Mouse (Mus musculus) heart, postnatal 0 days (tissue): Measurements from ENCODE around the gene Zfp174. TPM values are rescaled to one million over a fixed set of nuclear protein-coding genes. Genes with fewer than 3 reads are reported as not detected.
"Not testable (repeated sequence)": the region's sequence is repeated elsewhere in the genome, so short reads cannot be mapped to it uniquely, and the experiment has no call there.

Experiments used
- ATAC-seq: fragments of 200-750 bp; cut with Nextera tagmentation; 2 replicates; pipeline ENCODE4 v1.8.0; 2017; ENCODE audit warnings: low read depth, moderate number of reproducible peaks, moderate library complexity; ENCODE audit not compliant: insufficient read depth
- DNase-seq: peaks from one replicate; pipeline ENCODE4 v3.0.0-alpha.2; 2016; ENCODE audit warnings: low spot score
- H3K27ac ChIP-seq: fragments of 300-500 bp; sonication (generic); 2 replicates; pipeline ENCODE4 v1.5.1; 2014; ENCODE audit warnings: low read depth, mild to moderate bottlenecking
- H3K27me3 ChIP-seq: fragments of 300-500 bp; sonication (generic); 2 replicates; pipeline ENCODE4 v1.6.1; 2014; ENCODE audit warnings: low read length, mixed read lengths; ENCODE audit not compliant: control insufficient read depth, insufficient read depth
- H3K36me3 ChIP-seq: fragments of 300-500 bp; sonication (generic); replicated peaks from 2 replicates; pipeline ENCODE4 v1.6.1; 2014; ENCODE audit warnings: low read length, mixed read lengths; ENCODE audit not compliant: control insufficient read depth, insufficient read depth
- H3K4me1 ChIP-seq: fragments of 300-500 bp; sonication (generic); 2 replicates; pipeline ENCODE4 v1.6.1; 2014; ENCODE audit warnings: antibody characterized with exemption; ENCODE audit not compliant: control insufficient read depth, insufficient read depth
- H3K4me2 ChIP-seq: fragments of 300-500 bp; sonication (generic); 2 replicates; pipeline ENCODE4 v1.6.1; 2014; ENCODE audit warnings: low read depth, mild to moderate bottlenecking, low read length, moderate library complexity
- H3K4me3 ChIP-seq: fragments of 300-500 bp; sonication (generic); 2 replicates; pipeline ENCODE4 v1.5.1; 2014; ENCODE audit warnings: low read depth, low read length
- H3K9ac ChIP-seq: fragments of 300-500 bp; sonication (generic); replicated peaks from 2 replicates; pipeline ENCODE4 v1.6.1; 2014; ENCODE audit warnings: low read depth, low read length, mixed read lengths
- H3K9me3 ChIP-seq: fragments of 300-500 bp; sonication (generic); replicated peaks from 2 replicates; pipeline ENCODE4 v1.6.1; 2016; ENCODE audit warnings: low read length; ENCODE audit not compliant: control insufficient read depth
- CTCF ChIP-seq: IDR thresholded peaks from 2 replicates; pipeline ENCODE4 v1.5.1; 2016; ENCODE audit warnings: antibody characterized with exemption, control low read depth, low read depth
- EP300 ChIP-seq: IDR thresholded peaks from 2 replicates; pipeline ENCODE4 v1.6.1; 2016; ENCODE audit warnings: antibody characterized with exemption, low read depth
- WGBS: fragments of 180-500 bp; shearing (Covaris S2); extraction: QIAGEN DNeasy Blood & Tissue Kit; methylation state at CpG from one replicate; pipeline ENCODE4 v1.1.7; 2014; 5-methylcytosine and 5-hydroxymethylcytosine counted together
- polyA plus RNA-seq: library from polyadenylated mRNA; unstranded; fragments of >200 nt; fragmentation: Nextera tagmentation; extraction: Ambion mirVana; gene quantifications from 2 replicates; pipeline ENCODE4 v1.2.1, GENCODE M21; 2015
- total RNA-seq: library from RNA; depleted of rRNA; stranded (reverse); fragments of >200 nt; gene quantifications from 2 replicates; pipeline ENCODE4 v1.2.3, GENCODE M21; 2014; ENCODE audit warnings: low replicate concordance; rRNA removed

The Zfp174 gene
- total RNA-seq: 0.69 and 0.93 TPM in 2 replicates
- polyA plus RNA-seq: 0.71 and 0.72 TPM in 2 replicates

GRCm38 (mm10) chr16:3846711-3847518 is at the start of gene Zfp174:
Zfp174 (plus strand) TSS chr16:3847268.
- ATAC-seq (peak; percentile 99), DNase-seq (peak; percentile 97)
- H3K4me3 ChIP-seq: peak within 1 kb of the TSS; percentile 58
- no peaks in the 10 kb centered on the region for H3K36me3 ChIP-seq
- peaks cover 7% of the 10 kb centered on the region; the same call in 1 of the 2 replicates for H3K4me1 ChIP-seq
- no peaks in the 10 kb centered on the region for H3K9me3 ChIP-seq
- H3K9ac ChIP-seq: peak within 1 kb of the TSS; percentile 49
- H3K27ac ChIP-seq: no peak within 1 kb of the TSS
- peak within 1 kb of the TSS; percentile 59 for H3K4me2 ChIP-seq
- TF ChIP-seq EP300: no peak
- TF ChIP-seq CTCF: 0 out of 2 replicates have a peak, but pooled peaks have one; percentile 3
- no peaks in the 10 kb centered on the region for H3K27me3 ChIP-seq
- WGBS: 2% methylated on average over 38 of the region's 38 CpGs

GRCm38 (mm10) chr16:3808176-3808575 is 38.9 kb upstream of the Zfp174 start:
- no peaks in the 10 kb centered on the region for H3K9me3 ChIP-seq
- no peak overlapping the region for H3K27ac ChIP-seq
- ATAC-seq (no peak), DNase-seq (no peak)
- no peak overlapping the region for H3K4me2 ChIP-seq
- WGBS: 69% methylated on average over 3 of the region's 3 CpGs
- H3K9ac ChIP-seq: no peak overlapping the region
- H3K36me3 ChIP-seq: no peaks in the 10 kb centered on the region
- TF ChIP-seq CTCF (no peak), EP300 (no peak)
- H3K4me3 ChIP-seq: no peak overlapping the region
- H3K4me1 ChIP-seq: no peaks in the 10 kb centered on the region
- no peaks in the 10 kb centered on the region for H3K27me3 ChIP-seq

GRCm38 (mm10) chr16:3814667-3815066 is 32.4 kb upstream of the Zfp174 start:
- H3K36me3 ChIP-seq, H3K9me3 ChIP-seq, DNase-seq, H3K4me2 ChIP-seq, H3K4me3 ChIP-seq, H3K9ac ChIP-seq, H3K27ac ChIP-seq, H3K4me1 ChIP-seq, H3K27me3 ChIP-seq, ATAC-seq: not testable (repeated sequence)
- WGBS: 75% methylated on average over 6 of the region's 6 CpGs

- Histone ChIP-seq H3K9me3 (0 out of 2 replicates have a peak, but pooled peaks cover 3% of the 10 kb centered on the region), H3K27ac (no peak overlapping the region), H3K4me2 (no peak overlapping the region), H3K36me3 (no peaks in the 10 kb centered on the region), H3K4me3 (no peak overlapping the region), H3K9ac (no peak overlapping the region), H3K4me1 (peaks cover 3% of the 10 kb centered on the region; the same call in 1 of the 2 replicates), H3K27me3 (no peaks in the 10 kb centered on the region)
- 33% methylated on average over 2 of the region's 2 CpGs for WGBS
- DNase-seq (peak; percentile 25), ATAC-seq (peak; percentile 62)
- TF ChIP-seq EP300: no peak
- TF ChIP-seq CTCF: no peak
Observed at GRCm38 (mm10) chr16:3820202-3820601, 26.9 kb upstream of the Zfp174 start.

GRCm38 (mm10) chr16:3828021-3828420 is 19.0 kb upstream of the Zfp174 start:
- Histone ChIP-seq H3K27me3 (no peaks in the 10 kb centered on the region), H3K4me3 (no peak overlapping the region), H3K9ac (no peak overlapping the region), H3K36me3 (no peaks in the 10 kb centered on the region), H3K4me2 (no peak overlapping the region), H3K4me1 (no peaks in the 10 kb centered on the region), H3K27ac (no peak overlapping the region), H3K9me3 (peaks cover 3% of the 10 kb centered on the region; the same call in 1 of the 2 replicates)
- no peak for ATAC-seq
- TF ChIP-seq CTCF: no peak
- TF ChIP-seq EP300: no peak
- DNase-seq: no peak
- 51% methylated on average over 3 of the region's 3 CpGs for whole genome bisulfite sequencing
